Mouse (Mus musculus): Measurements from ENCODE around the gene Zfp607a. TPM values are rescaled to one million over a fixed set of nuclear protein-coding genes. Genes with fewer than 3 reads are reported as not detected.

Zfp607a gene
- 1.4 and 1.6 TPM in 2 replicates for polyA plus RNA-seq (2015; fragmentation: Nextera tagmentation; extraction: Ambion mirVana)

GRCm38 (mm10) chr7:27857227-27857626 is at the start of gene Zfp607a:
Gene Zfp607a (plus strand): TSS chr7:27857527.

GRCm38 (mm10) chr7:27838323-27839249 is 18.7 kb upstream of the Zfp607a start, which contains the start of gene Zfp59:
Gene Zfp59 (plus strand): TSS chr7:27838607.

GRCm38 (mm10) chr7:27928818-27929695 is 71.7 kb downstream of the Zfp607a start, which contains the start of gene Zfp974:
Gene Zfp974 (minus strand): TSS chr7:27929460.

Other genes starting within 250 kb of the Zfp607a start
- gene Ttc9b, start 203.6 kb upstream of the Zfp607a start, polyA plus RNA-seq (2015; fragmentation: Nextera tagmentation; extraction: Ambion mirVana) = 0.19 TPM in 1 of 2 replicates, not detected in the other
- 5.2 and 6.4 TPM in 2 replicates for gene Map3k10, start 182.9 kb upstream of the Zfp607a start, polyA plus RNA-seq (2015; fragmentation: Nextera tagmentation; extraction: Ambion mirVana)
- 2.1 and 3.1 TPM in 2 replicates for gene Zfp607b, start 168.2 kb upstream of the Zfp607a start, polyA plus RNA-seq (2015; fragmentation: Nextera tagmentation; extraction: Ambion mirVana)
- gene Zfp60, start 126.1 kb upstream of the Zfp607a start, polyA plus RNA-seq (2015; fragmentation: Nextera tagmentation; extraction: Ambion mirVana) = 7.8 and 9.7 TPM in 2 replicates
- 1.4 and 1.6 TPM in 2 replicates for gene Zfp626, start 50.3 kb upstream of the Zfp607a start, polyA plus RNA-seq (2015; fragmentation: Nextera tagmentation; extraction: Ambion mirVana)
- gene Zfp59, start 18.9 kb upstream of the Zfp607a start, polyA plus RNA-seq (2015; fragmentation: Nextera tagmentation; extraction: Ambion mirVana) = 2.7 and 3.0 TPM in 2 replicates
- 3.7 and 4.6 TPM in 2 replicates for gene Zfp974, start 71.9 kb downstream of the Zfp607a start, polyA plus RNA-seq (2015; fragmentation: Nextera tagmentation; extraction: Ambion mirVana)
- 8.2 and 8.4 TPM in 2 replicates for gene Zfp780b, start 121.6 kb downstream of the Zfp607a start, polyA plus RNA-seq (2015; fragmentation: Nextera tagmentation; extraction: Ambion mirVana)
- gene Zfp850, start 156.6 kb downstream of the Zfp607a start, polyA plus RNA-seq (2015; fragmentation: Nextera tagmentation; extraction: Ambion mirVana) = 1.2 TPM in 2 replicates
- 189 TPM in 2 replicates for gene Psmc4, start 192.6 kb downstream of the Zfp607a start, polyA plus RNA-seq (2015; fragmentation: Nextera tagmentation; extraction: Ambion mirVana)
- 0.45 and 0.64 TPM in 2 replicates for gene Fcgbp, start 213.7 kb downstream of the Zfp607a start, polyA plus RNA-seq (2015; fragmentation: Nextera tagmentation; extraction: Ambion mirVana)